In genomic region chr15:99472972-99473371, GRCm38 (mm10) we compare ENCODE assay signal across 21 mouse cellular contexts. TPM values are rescaled to one million over a fixed set of nuclear protein-coding genes. Genes with fewer than 3 reads are reported as not detected.
DNase-seq lines count a peak whose midpoint lies in the region; ATAC-seq and TF ChIP-seq lines count a peak whose summit lies in the region.
"Had no signal": no experiment of that assay in that cellular context is flagged by ENCODE, and none has a peak within 500 bp of the region (broad histone marks: within the 10 kb centered on the region; RNA-seq: fewer than 3 reads in every experiment).

No protein-coding gene starts in this region.

- H3K4me3 ChIP-seq in kidney, embryonic 16.5 days (ENCODE audit: low read length): no peak overlapping the region
- no peak overlapping the region for H3K4me3 ChIP-seq in kidney, adult 2 months (ENCODE audit: insufficient read depth, low read depth, low read length)
- no peak overlapping the region for H3K4me3 ChIP-seq in neural tube, embryonic 13.5 days
- H3K4me3 ChIP-seq in neural tube, embryonic 15.5 days (replicated peaks): no peak overlapping the region; the same call in 1 of the 2 replicates
- H3K4me3 ChIP-seq in neural tube, embryonic 14.5 days (ENCODE audit: low read depth, low read length): 0 out of 2 replicates have a peak overlapping the region, but pooled peaks have one; percentile 77

- H3K9ac ChIP-seq in kidney, embryonic 16.5 days (replicated peaks; ENCODE audit: low read length): 0 out of 2 replicates have a peak overlapping the region, but pooled peaks have one; percentile 9
- H3K9ac ChIP-seq in neural tube, embryonic 13.5 days: no peak overlapping the region
- H3K9ac ChIP-seq in neural tube, embryonic 15.5 days (replicated peaks): no peak overlapping the region
- H3K9ac ChIP-seq in neural tube, embryonic 14.5 days (replicated peaks; ENCODE audit: low read depth, low read length): no peak overlapping the region

- H3K4me1 ChIP-seq in kidney, embryonic 16.5 days (ENCODE audit: insufficient read depth, low read length): peaks cover 14% of the 10 kb centered on the region
- H3K4me1 ChIP-seq in kidney, adult 2 months (ENCODE audit: control insufficient read depth, insufficient read depth, low read length): peaks cover 4% of the 10 kb centered on the region; the same call in 1 of the 2 replicates
- H3K4me1 ChIP-seq in neural tube, embryonic 13.5 days (replicated peaks): peaks cover 28% of the 10 kb centered on the region
- peaks cover 20% of the 10 kb centered on the region for H3K4me1 ChIP-seq in neural tube, embryonic 15.5 days
- peaks cover 4% of the 10 kb centered on the region; the same call in 1 of the 2 replicates for H3K4me1 ChIP-seq in neural tube, embryonic 14.5 days (ENCODE audit: control insufficient read depth, insufficient read depth, low read length)

- WGBS in kidney, embryonic 16.5 days: 80% methylated on average over 7 of the region's 7 CpGs
- 75% methylated on average over 7 of the region's 7 CpGs for WGBS in kidney, adult 2 months
- 92% methylated on average over 7 of the region's 7 CpGs for WGBS in neural tube, embryonic 13.5 days
- 93% methylated on average over 7 of the region's 7 CpGs for WGBS in neural tube, embryonic 15.5 days
- WGBS in neural tube, embryonic 14.5 days: 90% methylated on average over 7 of the region's 7 CpGs

- no peak for TF ChIP-seq CTCF in kidney, adult 2 months (conservative IDR thresholded peaks at IDR 0.05; ENCODE audit: insufficient read depth, insufficient read length, low read depth, low read length)

- no peak overlapping the region for H3K27ac ChIP-seq in kidney, embryonic 16.5 days (ENCODE audit: low read length)
- no peak overlapping the region for H3K27ac ChIP-seq in kidney, adult 2 months (ENCODE audit: insufficient read depth, low read depth, low read length)
- no peak overlapping the region for H3K27ac ChIP-seq in neural tube, embryonic 13.5 days (replicated peaks)
- H3K27ac ChIP-seq in neural tube, embryonic 15.5 days (replicated peaks): no peak overlapping the region
- H3K27ac ChIP-seq in neural tube, embryonic 14.5 days (ENCODE audit: low read depth, low read length): no peak overlapping the region

- H3K4me2 ChIP-seq in kidney, embryonic 16.5 days (replicated peaks; ENCODE audit: low read depth, low read length): no peak overlapping the region
- H3K4me2 ChIP-seq in neural tube, embryonic 13.5 days: peak overlapping the region; percentile 68; the same call in 1 of the 2 replicates
- H3K4me2 ChIP-seq in neural tube, embryonic 15.5 days: no peak overlapping the region
- H3K4me2 ChIP-seq in neural tube, embryonic 14.5 days (ENCODE audit: low read depth, low read length): no peak overlapping the region

- H3K36me3 ChIP-seq in kidney, embryonic 16.5 days (ENCODE audit: insufficient read depth, low read length): peaks cover 8% of the 10 kb centered on the region
- no peaks in the 10 kb centered on the region for H3K36me3 ChIP-seq in kidney, adult 2 months (ENCODE audit: control insufficient read depth, insufficient read depth, low read length)
- H3K36me3 ChIP-seq in neural tube, embryonic 13.5 days: peaks cover 23% of the 10 kb centered on the region
- 0 out of 2 replicates have a peak, but pooled peaks cover 3% of the 10 kb centered on the region for H3K36me3 ChIP-seq in neural tube, embryonic 15.5 days
- no peaks in the 10 kb centered on the region for H3K36me3 ChIP-seq in neural tube, embryonic 14.5 days (ENCODE audit: control insufficient read depth, insufficient read depth, low read length)

- no peaks in the 10 kb centered on the region for H3K9me3 ChIP-seq in kidney, embryonic 16.5 days (ENCODE audit: low read length)
- H3K9me3 ChIP-seq in neural tube, embryonic 13.5 days: no peaks in the 10 kb centered on the region
- no peaks in the 10 kb centered on the region for H3K9me3 ChIP-seq in neural tube, embryonic 15.5 days (replicated peaks)
- no peaks in the 10 kb centered on the region for H3K9me3 ChIP-seq in neural tube, embryonic 14.5 days (ENCODE audit: control insufficient read depth, low read length)
- H3K9me3 ChIP-seq: hindbrain, embryonic 10.5 days; limb, embryonic 15.5 days; megakaryocyte, embryonic 14.5 days had no signal

- DNase-seq in kidney, adult 2 months: no peak
- DNase-seq in induced T-regulatory cell, adult 2 months (ENCODE audit: low read depth): peak; percentile 34
- no peak for DNase-seq in cerebellum, postnatal 25 days
- DNase-seq in spleen, postnatal 4 days (ENCODE audit: low spot score in 2 of 2): no peak
- DNase-seq: adrenal gland, postnatal 10 days; cerebellum, adult 11-12 months; cerebellum, postnatal 36 days; forebrain, postnatal 0 days; kidney, adult 8-10 months; kidney, postnatal 36 days; layer of hippocampus, adult 9-11 months; lung, postnatal 10 days; retina, postnatal 1 day; thymus, adult 2 months had no signal

- H3K27me3 ChIP-seq in kidney, embryonic 16.5 days (ENCODE audit: insufficient read depth, low read length): no peaks in the 10 kb centered on the region
- no peaks in the 10 kb centered on the region for H3K27me3 ChIP-seq in kidney, adult 2 months (replicated peaks; ENCODE audit: control insufficient read depth, insufficient read depth, low read length)
- H3K27me3 ChIP-seq in neural tube, embryonic 13.5 days: no peaks in the 10 kb centered on the region; the same call in 1 of the 2 replicates
- H3K27me3 ChIP-seq in neural tube, embryonic 15.5 days (replicated peaks): no peaks in the 10 kb centered on the region
- H3K27me3 ChIP-seq in neural tube, embryonic 14.5 days (ENCODE audit: control insufficient read depth, insufficient read depth, low read length): no peaks in the 10 kb centered on the region
- H3K27me3 ChIP-seq: limb, embryonic 15.5 days had no signal

- TF ChIP-seq POLR2A in kidney, adult 2 months (IDR thresholded peaks at IDR 0.05; ENCODE audit: low read depth, low read length): no peak

- ATAC-seq in kidney, embryonic 16.5 days (ENCODE audit: low FRiP score, low TSS enrichment): no peak
- no peak for ATAC-seq in neural tube, embryonic 13.5 days (ENCODE audit: low read depth)
- no peak for ATAC-seq in neural tube, embryonic 15.5 days (ENCODE audit: low FRiP score)
- ATAC-seq in neural tube, embryonic 14.5 days (ENCODE audit: low read depth): no peak
- ATAC-seq: forebrain, postnatal 0 days had no signal

RNA-seq across cellular contexts. Expression of gene Bcdin3d, which starts 1.6 kb away (rescaled TPM):
- 16.8 and 18.2 TPM in 2 replicates for polyA plus RNA-seq in kidney, embryonic 16.5 days (2015; fragmentation: Nextera tagmentation; extraction: Ambion mirVana)
- polyA plus RNA-seq in kidney, adult 2 months (2012; rRNA removed): 5.8 and 7.0 TPM in 2 replicates
- polyA plus RNA-seq in neural tube, embryonic 13.5 days (2015; fragmentation: Nextera tagmentation; extraction: Ambion mirVana): 19.6 and 21.4 TPM in 2 replicates
- 17.0 and 19.0 TPM in 2 replicates for polyA plus RNA-seq in neural tube, embryonic 15.5 days (2015; fragmentation: Nextera tagmentation; extraction: Ambion mirVana)
- polyA plus RNA-seq in neural tube, embryonic 14.5 days (2014; fragmentation: Nextera tagmentation; extraction: Ambion mirVana): 19.7 and 20.2 TPM in 2 replicates

RNA-seq across cellular contexts. Expression of gene Nckap5l, which starts 15.4 kb away (rescaled TPM):
- polyA plus RNA-seq in kidney, embryonic 16.5 days (2015; fragmentation: Nextera tagmentation; extraction: Ambion mirVana): 9.3 and 10.9 TPM in 2 replicates
- polyA plus RNA-seq in kidney, adult 2 months (2012; rRNA removed): 3.1 and 3.9 TPM in 2 replicates
- polyA plus RNA-seq in neural tube, embryonic 13.5 days (2015; fragmentation: Nextera tagmentation; extraction: Ambion mirVana): 14.5 and 18.3 TPM in 2 replicates
- polyA plus RNA-seq in neural tube, embryonic 15.5 days (2015; fragmentation: Nextera tagmentation; extraction: Ambion mirVana): 12.4 and 13.0 TPM in 2 replicates
- 16.5 and 18.7 TPM in 2 replicates for polyA plus RNA-seq in neural tube, embryonic 14.5 days (2014; fragmentation: Nextera tagmentation; extraction: Ambion mirVana)

RNA-seq across cellular contexts. Expression of gene Faim2, which starts 55.0 kb away (rescaled TPM):
- polyA plus RNA-seq in kidney, embryonic 16.5 days (2015; fragmentation: Nextera tagmentation; extraction: Ambion mirVana): 0.32 and 0.50 TPM in 2 replicates
- polyA plus RNA-seq in kidney, adult 2 months (2012; rRNA removed): 0.43 and 1.3 TPM in 2 replicates
- 22.2 and 23.8 TPM in 2 replicates for polyA plus RNA-seq in neural tube, embryonic 13.5 days (2015; fragmentation: Nextera tagmentation; extraction: Ambion mirVana)
- 50.7 and 57.5 TPM in 2 replicates for polyA plus RNA-seq in neural tube, embryonic 15.5 days (2015; fragmentation: Nextera tagmentation; extraction: Ambion mirVana)
- 24.0 and 32.0 TPM in 2 replicates for polyA plus RNA-seq in neural tube, embryonic 14.5 days (2014; fragmentation: Nextera tagmentation; extraction: Ambion mirVana)

Comparison
In these comparisons a context has a peak if more than half of its experiments do, and no peak if none do; other contexts are left out.
1. RNA of gene Faim2, which starts 55.0 kb away (polyA plus RNA-seq): 50.7 to 57.5 TPM in neural tube, embryonic 15.5 days, 24.0 to 32.0 TPM in neural tube, embryonic 14.5 days and 22.2 to 23.8 TPM in neural tube, embryonic 13.5 days; 0.43 to 1.3 TPM in kidney, adult 2 months and 0.32 to 0.50 TPM in kidney, embryonic 16.5 days; every median in the first group is over 10 times any median in the second.